Mouse (Mus musculus): ENCODE measurements at regions not wholly inside any gene's neighbourhood (a gene's known extent, or its start where the extent isn't known, plus 50 kb on each side); places are given as distances from the start of the nearest gene placed in this dataset.

DNA sequence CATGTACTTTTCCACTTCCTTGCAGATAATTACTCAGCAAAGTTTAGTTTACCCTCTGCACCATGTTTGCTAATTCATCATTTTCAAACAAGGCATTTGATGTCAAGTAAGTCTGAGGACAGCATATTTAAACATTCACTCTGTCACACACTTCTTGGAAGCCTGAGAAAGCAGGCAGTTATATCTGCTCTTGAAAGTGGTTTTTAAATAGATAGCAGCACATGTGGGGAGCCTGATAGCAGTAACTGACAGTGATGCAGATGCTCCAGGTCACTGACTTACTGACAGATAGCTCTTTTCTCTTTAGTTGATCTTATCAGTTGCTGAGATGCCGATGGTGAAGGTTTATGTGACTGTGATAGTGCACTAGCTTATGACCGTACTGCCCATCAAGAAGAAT is 380.9 kb downstream of the Gm16223 start:
- no peaks in the 10 kb centered on the region for H3K27me3 ChIP-seq (ENCODE audit: insufficient read depth, low read length)
- TF ChIP-seq EP300 (IDR thresholded peaks at IDR 0.05; ENCODE audit: low read depth): no peak
- TF ChIP-seq CTCF (IDR thresholded peaks at IDR 0.05; ENCODE audit: low read depth): no peak
- no peak for ATAC-seq
- no peaks in the 10 kb centered on the region for H3K36me3 ChIP-seq (replicated peaks; ENCODE audit: insufficient read depth, low read length)
- H3K4me1 ChIP-seq (ENCODE audit: insufficient read depth): no peaks in the 10 kb centered on the region
- H3K4me2 ChIP-seq (ENCODE audit: low read depth, low read length): no peak overlapping the region
- H3K9me3 ChIP-seq (ENCODE audit: low read length): no peaks in the 10 kb centered on the region
- H3K4me3 ChIP-seq (ENCODE audit: low read depth, low read length): no peak overlapping the region
- no peak overlapping the region for H3K27ac ChIP-seq (ENCODE audit: low read depth)
- DNase-seq: no peak
- H3K9ac ChIP-seq (replicated peaks): no peak overlapping the region
- WGBS (ENCODE audit: insufficient replicate concordance): 50% methylated on average over 2 of the region's 2 CpGs

GRCm38 (mm10) chr5:42449581-42449980 is 381.8 kb downstream of the Gm16223 start:
- DNase-seq (peak; percentile 27), ATAC-seq (no peak)
- no peaks in the 10 kb centered on the region for H3K9me3 ChIP-seq (ENCODE audit: low read length)
- H3K36me3 ChIP-seq (replicated peaks; ENCODE audit: insufficient read depth, low read length): no peaks in the 10 kb centered on the region
- no peaks in the 10 kb centered on the region for H3K27me3 ChIP-seq (ENCODE audit: insufficient read depth, low read length)
- no peaks in the 10 kb centered on the region for H3K4me1 ChIP-seq (ENCODE audit: insufficient read depth)
- TF ChIP-seq EP300 (IDR thresholded peaks at IDR 0.05; ENCODE audit: low read depth) (no peak), CTCF (IDR thresholded peaks at IDR 0.05; ENCODE audit: low read depth) (no peak)
- no peak overlapping the region for H3K27ac ChIP-seq (ENCODE audit: low read depth)
- H3K4me3 ChIP-seq (ENCODE audit: low read depth, low read length): no peak overlapping the region
- no peak overlapping the region for H3K4me2 ChIP-seq (ENCODE audit: low read depth, low read length)
- WGBS (ENCODE audit: insufficient replicate concordance): 57% methylated on average over 2 of the region's 2 CpGs
- H3K9ac ChIP-seq (replicated peaks): no peak overlapping the region

DNA sequence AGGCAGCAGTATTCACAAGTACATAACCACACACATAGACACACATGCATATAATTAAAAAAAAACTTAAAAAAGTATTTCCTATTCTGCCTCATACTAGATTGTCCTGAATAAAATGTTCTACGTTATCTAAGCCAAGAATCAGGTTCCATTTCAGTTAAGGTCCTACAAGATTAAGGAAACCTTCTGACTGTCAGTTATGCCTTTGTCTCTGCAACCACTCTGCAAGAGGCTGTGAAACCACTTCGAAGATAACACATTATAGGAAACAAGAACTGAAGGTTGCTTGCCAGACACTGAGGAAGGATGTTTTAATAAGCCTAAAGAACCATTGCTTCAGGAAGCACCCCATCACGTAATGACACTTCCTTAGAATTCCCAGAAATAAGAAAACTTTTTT is 385.9 kb downstream of the Gm16223 start:
- 51% methylated on average over 3 of the region's 3 CpGs for WGBS (ENCODE audit: insufficient replicate concordance)
- no peak overlapping the region for H3K4me3 ChIP-seq (ENCODE audit: low read depth, low read length)
- no peak for DNase-seq
- no peak overlapping the region for H3K9ac ChIP-seq (replicated peaks)
- TF ChIP-seq CTCF (IDR thresholded peaks at IDR 0.05; ENCODE audit: low read depth) (no peak), EP300 (IDR thresholded peaks at IDR 0.05; ENCODE audit: low read depth) (no peak)
- no peaks in the 10 kb centered on the region for H3K27me3 ChIP-seq (ENCODE audit: insufficient read depth, low read length)
- no peaks in the 10 kb centered on the region for H3K4me1 ChIP-seq (ENCODE audit: insufficient read depth)
- ATAC-seq: no peak
- H3K36me3 ChIP-seq (replicated peaks; ENCODE audit: insufficient read depth, low read length): no peaks in the 10 kb centered on the region
- H3K27ac ChIP-seq (ENCODE audit: low read depth): no peak overlapping the region
- no peak overlapping the region for H3K4me2 ChIP-seq (ENCODE audit: low read depth, low read length)
- no peaks in the 10 kb centered on the region for H3K9me3 ChIP-seq (ENCODE audit: low read length)

DNA sequence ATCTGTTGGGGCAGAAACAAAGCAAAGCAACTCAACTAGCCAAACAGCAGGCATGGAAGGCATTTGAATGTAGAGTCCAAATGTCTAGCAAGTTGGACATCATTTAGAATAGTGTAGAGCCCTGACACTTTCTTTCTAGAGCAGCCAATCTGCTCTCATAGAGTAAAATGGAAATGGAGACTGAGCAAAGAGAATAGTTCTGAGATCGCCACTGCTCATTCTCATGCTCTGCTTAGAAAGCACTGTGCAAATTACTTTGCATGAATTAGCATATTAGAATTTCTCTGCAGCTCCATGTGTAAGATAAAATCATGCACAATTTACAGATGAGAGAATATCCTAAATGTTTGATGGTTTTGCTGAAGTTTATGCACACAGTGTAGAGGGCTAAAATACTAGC is 393.4 kb downstream of the Gm16223 start:
- H3K4me1 ChIP-seq (ENCODE audit: insufficient read depth): no peaks in the 10 kb centered on the region
- H3K27ac ChIP-seq (ENCODE audit: low read depth): no peak overlapping the region

GRCm38 (mm10) chr5:42464814-42465213 is 397.1 kb downstream of the Gm16223 start:
- Histone ChIP-seq H3K4me3 (ENCODE audit: low read depth, low read length) (no peak overlapping the region), H3K4me2 (ENCODE audit: low read depth, low read length) (no peak overlapping the region), H3K9ac (replicated peaks) (no peak overlapping the region), H3K36me3 (replicated peaks; ENCODE audit: insufficient read depth, low read length) (no peaks in the 10 kb centered on the region), H3K27ac (ENCODE audit: low read depth) (no peak overlapping the region), H3K27me3 (ENCODE audit: insufficient read depth, low read length) (no peaks in the 10 kb centered on the region), H3K4me1 (ENCODE audit: insufficient read depth) (no peaks in the 10 kb centered on the region), H3K9me3 (ENCODE audit: low read length) (no peaks in the 10 kb centered on the region)
- DNase-seq (no peak), ATAC-seq (no peak)
- no peak for TF ChIP-seq EP300 (IDR thresholded peaks at IDR 0.05; ENCODE audit: low read depth)
- TF ChIP-seq CTCF (IDR thresholded peaks at IDR 0.05; ENCODE audit: low read depth): no peak

More for the DNA sequence above, 393.4 kb downstream of the Gm16223 start:
- DNase-seq: no peak
- ATAC-seq: no peak
- Histone ChIP-seq H3K27me3 (ENCODE audit: insufficient read depth, low read length) (no peaks in the 10 kb centered on the region), H3K4me2 (ENCODE audit: low read depth, low read length) (no peak overlapping the region), H3K36me3 (replicated peaks; ENCODE audit: insufficient read depth, low read length) (no peaks in the 10 kb centered on the region), H3K9me3 (ENCODE audit: low read length) (no peaks in the 10 kb centered on the region), H3K9ac (replicated peaks) (no peak overlapping the region), H3K4me3 (ENCODE audit: low read depth, low read length) (no peak overlapping the region)
- TF ChIP-seq EP300 (IDR thresholded peaks at IDR 0.05; ENCODE audit: low read depth): no peak
- no peak for TF ChIP-seq CTCF (IDR thresholded peaks at IDR 0.05; ENCODE audit: low read depth)
- 87% methylated on average over 1 of the region's 1 CpGs for WGBS (ENCODE audit: insufficient replicate concordance)

GRCm38 (mm10) chr5:42473493-42473892 is 405.7 kb downstream of the Gm16223 start:
- no peaks in the 10 kb centered on the region for H3K27me3 ChIP-seq (ENCODE audit: insufficient read depth, low read length)
- ATAC-seq: no peak
- no peak overlapping the region for H3K4me3 ChIP-seq (ENCODE audit: low read depth, low read length)
- no peak overlapping the region for H3K9ac ChIP-seq (replicated peaks)
- 75% methylated on average over 4 of the region's 4 CpGs for WGBS (ENCODE audit: insufficient replicate concordance)
- no peaks in the 10 kb centered on the region for H3K9me3 ChIP-seq (ENCODE audit: low read length)
- TF ChIP-seq EP300 (IDR thresholded peaks at IDR 0.05; ENCODE audit: low read depth): no peak
- TF ChIP-seq CTCF (IDR thresholded peaks at IDR 0.05; ENCODE audit: low read depth): no peak
- no peaks in the 10 kb centered on the region for H3K36me3 ChIP-seq (replicated peaks; ENCODE audit: insufficient read depth, low read length)
- H3K4me2 ChIP-seq (ENCODE audit: low read depth, low read length): no peak overlapping the region
- no peaks in the 10 kb centered on the region for H3K4me1 ChIP-seq (ENCODE audit: insufficient read depth)
- no peak overlapping the region for H3K27ac ChIP-seq (ENCODE audit: low read depth)
- no peak for DNase-seq

GRCm38 (mm10) chr5:42502124-42502801 is 434.5 kb downstream of the Gm16223 start:
- TF ChIP-seq EP300 (IDR thresholded peaks at IDR 0.05; ENCODE audit: low read depth) (no peak), CTCF (IDR thresholded peaks at IDR 0.05; ENCODE audit: low read depth) (no peak)
- H3K4me2 ChIP-seq (ENCODE audit: low read depth, low read length): no peak overlapping the region
- no peak for DNase-seq
- H3K9me3 ChIP-seq (ENCODE audit: low read length): no peaks in the 10 kb centered on the region
- WGBS (ENCODE audit: insufficient replicate concordance): 78% methylated on average over 11 of the region's 11 CpGs
- H3K9ac ChIP-seq (replicated peaks): no peak overlapping the region
- H3K4me3 ChIP-seq (ENCODE audit: low read depth, low read length): no peak overlapping the region
- no peaks in the 10 kb centered on the region for H3K36me3 ChIP-seq (replicated peaks; ENCODE audit: insufficient read depth, low read length)
- no peak for ATAC-seq
- H3K27me3 ChIP-seq (ENCODE audit: insufficient read depth, low read length): no peaks in the 10 kb centered on the region
- no peak overlapping the region for H3K27ac ChIP-seq (ENCODE audit: low read depth)
- no peaks in the 10 kb centered on the region for H3K4me1 ChIP-seq (ENCODE audit: insufficient read depth)

All from liver, postnatal 0 days (tissue).